Mouse (Mus musculus) heart, embryonic 12.5 days (tissue): ENCODE measurements around the gene Pitpnm3. TPM values are rescaled to one million over a fixed set of nuclear protein-coding genes. Genes with fewer than 3 reads are reported as not detected.

Source experiments
- ATAC-seq: fragments of 200-750 bp; cut with Nextera tagmentation; 2 replicates; pipeline ENCODE4 v1.8.0; 2017; ENCODE audit warnings: moderate TSS enrichment, moderate library complexity; ENCODE audit not compliant: insufficient number of reproducible peaks, low FRiP score
- H3K27ac ChIP-seq: fragments of 300-500 bp; sonication (generic); 2 replicates; pipeline ENCODE4 v1.5.1; 2016; ENCODE audit warnings: mild to moderate bottlenecking, moderate library complexity; ENCODE audit not compliant: poor library complexity, severe bottlenecking
- H3K27me3 ChIP-seq: fragments of 300-500 bp; sonication (generic); replicated peaks from 2 replicates; pipeline ENCODE4 v1.6.1; 2016; ENCODE audit warnings: mild to moderate bottlenecking, moderate library complexity
- H3K36me3 ChIP-seq: fragments of 300-500 bp; sonication (generic); 2 replicates; pipeline ENCODE4 v1.6.1; 2016; ENCODE audit warnings: mild to moderate bottlenecking, moderate library complexity
- H3K4me1 ChIP-seq: fragments of 300-500 bp; sonication (generic); replicated peaks from 2 replicates; pipeline ENCODE4 v1.6.1; 2016; ENCODE audit warnings: mild to moderate bottlenecking
- H3K4me2 ChIP-seq: fragments of 300-500 bp; sonication (generic); 2 replicates; pipeline ENCODE4 v1.6.1; 2016; ENCODE audit warnings: mild to moderate bottlenecking, moderate library complexity
- H3K4me3 ChIP-seq: fragments of 300-500 bp; sonication (generic); 2 replicates; pipeline ENCODE4 v1.5.1; 2016; ENCODE audit warnings: mild to moderate bottlenecking
- H3K9ac ChIP-seq: fragments of 300-500 bp; sonication (generic); 2 replicates; pipeline ENCODE4 v1.6.1; 2016; ENCODE audit warnings: mild to moderate bottlenecking, moderate library complexity
- H3K9me3 ChIP-seq: fragments of 300-500 bp; sonication (generic); replicated peaks from 2 replicates; pipeline ENCODE4 v1.6.1; 2016; ENCODE audit warnings: mild to moderate bottlenecking, moderate library complexity
- WGBS: fragments of 180-500 bp; shearing (Covaris S2); methylation state at CpG from one replicate; pipeline ENCODE4 v1.1.7; 2016; 5-methylcytosine and 5-hydroxymethylcytosine counted together
- polyA plus RNA-seq: library from polyadenylated mRNA; unstranded; fragments of >200 nt; fragmentation: Nextera tagmentation; extraction: Ambion mirVana; gene quantifications from 2 replicates; pipeline ENCODE4 v1.2.1, GENCODE M21; 2016

Gene Pitpnm3
- polyA plus RNA-seq, 1 experiment from 2014 or later: 0.13 TPM

GRCm38 (mm10) chr11:72155981-72156428 lies 20.4 kb upstream of the Pitpnm3 start:
- no peaks in the 10 kb centered on the region for H3K27me3 ChIP-seq
- 78% methylated on average over 4 of the region's 4 CpGs for whole genome bisulfite sequencing
- no peak overlapping the region for H3K4me2 ChIP-seq
- no peaks in the 10 kb centered on the region for H3K9me3 ChIP-seq
- ATAC-seq: no peak
- no peak overlapping the region for H3K4me3 ChIP-seq
- H3K36me3 ChIP-seq: peaks cover 54% of the 10 kb centered on the region
- H3K4me1 ChIP-seq: 0 out of 2 replicates have a peak, but pooled peaks cover 2% of the 10 kb centered on the region
- H3K9ac ChIP-seq: no peak overlapping the region
- no peak overlapping the region for H3K27ac ChIP-seq

- no peak for ATAC-seq
- Histone ChIP-seq H3K9me3 (no peaks in the 10 kb centered on the region), H3K9ac (no peak overlapping the region), H3K4me2 (no peak overlapping the region), H3K36me3 (peaks cover 49% of the 10 kb centered on the region), H3K4me3 (no peak overlapping the region), H3K27ac (no peak overlapping the region), H3K27me3 (no peaks in the 10 kb centered on the region), H3K4me1 (0 out of 2 replicates have a peak, but pooled peaks cover 2% of the 10 kb centered on the region)
- 72% methylated on average over 11 of the region's 11 CpGs for WGBS
Observed at GRCm38 (mm10) chr11:72155186-72155980, 19.8 kb upstream of the Pitpnm3 start.

- Histone ChIP-seq H3K36me3 (peaks cover 37% of the 10 kb centered on the region), H3K4me1 (0 out of 2 replicates have a peak, but pooled peaks cover 2% of the 10 kb centered on the region), H3K9me3 (no peaks in the 10 kb centered on the region), H3K4me3 (no peak overlapping the region), H3K9ac (no peak overlapping the region), H3K4me2 (no peak overlapping the region), H3K27ac (no peak overlapping the region), H3K27me3 (no peaks in the 10 kb centered on the region)
- 80% methylated on average over 12 of the region's 12 CpGs for WGBS
- ATAC-seq: no peak
Observed at GRCm38 (mm10) chr11:72153122-72153862, 17.7 kb upstream of the Pitpnm3 start.

DNA sequence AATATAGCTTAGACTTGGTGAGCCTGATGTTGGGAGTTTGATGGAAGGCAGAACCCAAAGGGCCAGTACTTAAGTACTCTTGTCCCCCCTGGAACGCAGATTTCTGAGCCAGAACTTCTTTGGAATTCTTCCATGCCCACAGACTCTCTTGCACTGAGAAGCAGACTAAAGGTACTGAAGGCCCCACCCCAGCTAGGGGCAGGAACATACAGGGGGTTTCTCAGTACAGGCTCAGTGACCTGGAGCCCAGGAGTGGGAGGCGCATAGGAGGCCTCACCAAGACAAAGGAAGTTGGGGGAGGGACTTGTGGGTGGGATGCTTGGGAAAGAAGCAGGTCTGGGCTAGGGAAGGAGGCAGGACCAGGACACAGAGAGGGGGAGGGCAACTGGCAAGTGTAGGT lies 15.5 kb upstream of the Pitpnm3 start:
- Histone ChIP-seq H3K4me3 (no peak overlapping the region), H3K9me3 (no peaks in the 10 kb centered on the region), H3K4me1 (0 out of 2 replicates have a peak, but pooled peaks cover 2% of the 10 kb centered on the region), H3K27ac (no peak overlapping the region), H3K36me3 (peaks cover 24% of the 10 kb centered on the region), H3K4me2 (no peak overlapping the region), H3K27me3 (no peaks in the 10 kb centered on the region), H3K9ac (no peak overlapping the region)
- ATAC-seq: peak; percentile 42; the same call in 1 of the 2 replicates
- WGBS: 40% methylated on average over 2 of the region's 2 CpGs

- Histone ChIP-seq H3K27ac (no peak overlapping the region), H3K9ac (no peak overlapping the region), H3K4me3 (no peak overlapping the region), H3K4me1 (0 out of 2 replicates have a peak, but pooled peaks cover 9% of the 10 kb centered on the region), H3K4me2 (no peak overlapping the region), H3K9me3 (no peaks in the 10 kb centered on the region), H3K27me3 (peaks cover 17% of the 10 kb centered on the region), H3K36me3 (peaks cover 1% of the 10 kb centered on the region; the same call in 1 of the 2 replicates)
- WGBS: 61% methylated on average over 3 of the region's 3 CpGs
- ATAC-seq: no peak
Observed at GRCm38 (mm10) chr11:72147910-72148309, 12.3 kb upstream of the Pitpnm3 start.

GRCm38 (mm10) chr11:72145877-72146248 lies 10.3 kb upstream of the Pitpnm3 start:
- H3K36me3 ChIP-seq: no peaks in the 10 kb centered on the region
- no peak for ATAC-seq
- 0 out of 2 replicates have a peak, but pooled peaks cover 6% of the 10 kb centered on the region for H3K4me1 ChIP-seq
- H3K9ac ChIP-seq: no peak overlapping the region
- WGBS: 76% methylated on average over 1 of the region's 1 CpGs
- no peak overlapping the region for H3K27ac ChIP-seq
- no peaks in the 10 kb centered on the region for H3K9me3 ChIP-seq
- H3K4me2 ChIP-seq: no peak overlapping the region
- no peak overlapping the region for H3K4me3 ChIP-seq
- H3K27me3 ChIP-seq: peaks cover 28% of the 10 kb centered on the region

GRCm38 (mm10) chr11:72145182-72145876 lies 9.8 kb upstream of the Pitpnm3 start:
- H3K4me3 ChIP-seq: no peak overlapping the region
- no peak overlapping the region for H3K9ac ChIP-seq
- H3K4me1 ChIP-seq: 0 out of 2 replicates have a peak, but pooled peaks cover 6% of the 10 kb centered on the region
- H3K4me2 ChIP-seq: no peak overlapping the region
- H3K27ac ChIP-seq: no peak overlapping the region
- no peak for ATAC-seq
- H3K36me3 ChIP-seq: no peaks in the 10 kb centered on the region
- 15% methylated on average over 2 of the region's 2 CpGs for WGBS
- H3K27me3 ChIP-seq: peaks cover 28% of the 10 kb centered on the region
- no peaks in the 10 kb centered on the region for H3K9me3 ChIP-seq

DNA sequence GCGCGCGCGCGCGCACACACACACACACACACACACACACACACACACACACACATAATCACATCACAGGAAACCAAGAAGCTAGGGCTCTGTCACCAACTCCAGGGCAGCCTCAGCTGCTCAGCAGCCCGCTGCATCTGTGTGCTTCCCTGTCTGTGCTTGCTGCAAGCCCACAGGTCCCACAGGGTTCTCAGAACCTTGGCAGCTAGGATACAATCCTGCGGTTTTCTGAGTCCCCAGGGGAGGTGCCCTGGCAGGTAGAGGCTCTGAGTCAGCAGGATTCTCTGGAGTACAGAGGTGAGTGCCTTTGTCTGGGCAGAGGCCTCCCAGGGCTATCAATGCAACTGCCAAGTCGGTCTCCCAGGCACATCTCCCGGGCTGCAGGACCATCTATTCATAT lies 7.3 kb upstream of the Pitpnm3 start:
- Histone ChIP-seq H3K9me3 (no peaks in the 10 kb centered on the region), H3K27ac (no peak overlapping the region), H3K36me3 (no peaks in the 10 kb centered on the region), H3K4me2 (no peak overlapping the region), H3K27me3 (peaks cover 45% of the 10 kb centered on the region), H3K4me3 (no peak overlapping the region), H3K9ac (no peak overlapping the region), H3K4me1 (0 out of 2 replicates have a peak, but pooled peaks cover 6% of the 10 kb centered on the region)
- 47% methylated on average over 10 of the region's 10 CpGs for WGBS
- no peak for ATAC-seq

- H3K4me3 ChIP-seq: no peak overlapping the region
- no peak for ATAC-seq
- H3K4me2 ChIP-seq: no peak overlapping the region
- H3K9me3 ChIP-seq: no peaks in the 10 kb centered on the region
- peaks cover 3% of the 10 kb centered on the region for H3K4me1 ChIP-seq
- H3K36me3 ChIP-seq: no peaks in the 10 kb centered on the region
- H3K27ac ChIP-seq: no peak overlapping the region
- H3K9ac ChIP-seq: no peak overlapping the region
- H3K27me3 ChIP-seq: peaks cover 72% of the 10 kb centered on the region
- 60% methylated on average over 6 of the region's 6 CpGs for WGBS
Observed at GRCm38 (mm10) chr11:72140198-72140597, 4.6 kb upstream of the Pitpnm3 start.

DNA sequence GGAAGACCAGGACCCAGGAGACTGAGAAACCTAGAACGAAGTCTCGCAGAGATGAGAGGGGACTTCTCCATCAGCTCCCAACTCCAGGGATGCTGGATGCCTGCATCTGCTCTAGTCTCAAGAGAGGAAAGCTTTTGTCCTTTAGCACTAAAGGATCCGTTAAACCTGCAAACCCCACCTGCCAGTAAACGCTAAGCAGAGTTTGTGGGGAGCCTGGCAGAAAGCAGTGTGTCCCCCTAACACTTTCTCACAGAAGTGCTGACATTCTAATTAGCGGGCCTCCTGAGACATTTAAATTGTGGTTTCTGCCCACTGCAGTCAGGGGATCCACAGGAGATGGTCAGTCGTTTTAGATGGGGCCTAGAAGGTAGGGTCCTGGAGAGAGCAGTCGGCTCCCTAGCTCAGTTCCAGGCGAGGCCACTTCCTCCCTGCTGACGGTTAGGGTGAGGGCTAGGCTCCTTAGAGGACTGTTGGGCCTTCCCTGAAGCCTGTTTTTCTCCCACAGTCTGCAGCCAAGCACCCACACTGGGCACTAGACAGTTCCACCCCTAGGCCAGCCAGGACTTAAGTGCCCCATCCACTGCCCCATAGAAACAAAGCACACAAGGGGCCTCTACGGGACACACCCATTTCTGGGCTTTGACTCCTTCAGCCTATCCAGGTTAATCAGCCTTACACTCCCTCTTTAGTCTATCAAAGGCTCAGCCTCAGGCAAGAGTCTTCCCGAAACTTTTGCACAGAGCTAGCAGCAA lies 829 bp upstream of the Pitpnm3 start:
- no peaks in the 10 kb centered on the region for H3K9me3 ChIP-seq
- 31% methylated on average over 11 of the region's 11 CpGs for WGBS
- peak overlapping the region; percentile 99 for H3K4me2 ChIP-seq
- H3K27me3 ChIP-seq: peaks cover 75% of the 10 kb centered on the region
- no peak overlapping the region for H3K27ac ChIP-seq
- no peak for ATAC-seq
- H3K4me1 ChIP-seq: peaks cover 23% of the 10 kb centered on the region
- peak overlapping the region; percentile 66 for H3K4me3 ChIP-seq
- no peaks in the 10 kb centered on the region for H3K36me3 ChIP-seq
- H3K9ac ChIP-seq: peak overlapping the region; percentile 64
